Mouse (Mus musculus): ENCODE measurements around the gene Pde6h.
"Not testable (repeated sequence)": the region's sequence is repeated elsewhere in the genome, so short reads cannot be mapped to it uniquely, and the experiment has no call there.

The Pde6h gene

GRCm38 (mm10) chr6:136923532-136923931, at the start of gene Pde6h:
Gene Pde6h, plus strand, starts transcription at chr6:136923832.
- DNase-seq, result no peak

GRCm38 (mm10) chr6:136874599-136874998, 49.0 kb upstream of the Pde6h start:
- DNase-seq, result peak; percentile 91

GRCm38 (mm10) chr6:136875670-136876069, 48.0 kb upstream of the Pde6h start, which contains the start of gene Mgp:
Gene Mgp, minus strand, starts transcription at chr6:136875823.
- peak; percentile 98 for DNase-seq

- DNase-seq, result no peak
Observed at GRCm38 (mm10) chr6:136881678-136882077, 42.0 kb upstream of the Pde6h start.

- DNase-seq, result peak; percentile 93
Observed at GRCm38 (mm10) chr6:136883431-136883915, 40.2 kb upstream of the Pde6h start.

GRCm38 (mm10) chr6:136883961-136884360, 39.7 kb upstream of the Pde6h start:
- DNase-seq, result peak; percentile 91

GRCm38 (mm10) chr6:136884766-136885165, 38.9 kb upstream of the Pde6h start:
- not testable (repeated sequence) for DNase-seq

GRCm38 (mm10) chr6:136887854-136888253, 35.8 kb upstream of the Pde6h start:
- DNase-seq, result peak; percentile 99

- no peak for DNase-seq
Observed at GRCm38 (mm10) chr6:136889067-136889466, 34.6 kb upstream of the Pde6h start.

GRCm38 (mm10) chr6:136889554-136889953, 34.1 kb upstream of the Pde6h start:
- no peak for DNase-seq

- DNase-seq, result peak; percentile 93
Observed at GRCm38 (mm10) chr6:136892002-136892401, 31.6 kb upstream of the Pde6h start.

GRCm38 (mm10) chr6:136894532-136895339, 28.9 kb upstream of the Pde6h start:
- peak; percentile 98 for DNase-seq

GRCm38 (mm10) chr6:136897789-136898188, 25.8 kb upstream of the Pde6h start:
- DNase-seq, result peak; percentile 95

GRCm38 (mm10) chr6:136898222-136898621, 25.4 kb upstream of the Pde6h start:
- peak; percentile 96 for DNase-seq

- no peak for DNase-seq
Observed at GRCm38 (mm10) chr6:136898954-136899353, 24.7 kb upstream of the Pde6h start.

GRCm38 (mm10) chr6:136900369-136901009, 23.1 kb upstream of the Pde6h start:
- peak; percentile 82 for DNase-seq

- peak; percentile 77 for DNase-seq
Observed at GRCm38 (mm10) chr6:136901010-136901409, 22.6 kb upstream of the Pde6h start.

- no peak for DNase-seq
Observed at GRCm38 (mm10) chr6:136902527-136902926, 21.1 kb upstream of the Pde6h start.

- DNase-seq, result peak; percentile 83
Observed at GRCm38 (mm10) chr6:136903885-136904470, 19.7 kb upstream of the Pde6h start.

GRCm38 (mm10) chr6:136906283-136906936, 17.2 kb upstream of the Pde6h start:
- peak; percentile 96 for DNase-seq

- peak; percentile 98 for DNase-seq
Observed at GRCm38 (mm10) chr6:136906937-136907293, 16.7 kb upstream of the Pde6h start.

GRCm38 (mm10) chr6:136910247-136910890, 13.3 kb upstream of the Pde6h start:
- DNase-seq, result peak; percentile 91
